Mouse (Mus musculus): ENCODE measurements at regions not wholly inside any gene's neighbourhood (a gene's known extent, or its start where the extent isn't known, plus 50 kb on each side); places are given as distances from the start of the nearest gene placed in this dataset.

- TF ChIP-seq E2F4 (IDR thresholded peaks at IDR 0.05; ENCODE audit: insufficient read depth) (no peak), USF1 (IDR thresholded peaks at IDR 0.05; ENCODE audit: low read depth) (no peak), POLR2A (IDR thresholded peaks at IDR 0.05; ENCODE audit: insufficient read length, low read depth) (no peak), SRF (IDR thresholded peaks at IDR 0.05; ENCODE audit: control insufficient read depth, insufficient read length, low read depth) (no peak), TCF12 (IDR thresholded peaks at IDR 0.05; ENCODE audit: insufficient read depth, poor library complexity, severe bottlenecking) (no peak), POLR2AphosphoS2 (IDR thresholded peaks at IDR 0.05; ENCODE audit: insufficient read length, low read depth) (no peak)
Observed at GRCm38 (mm10) chr4:89550515-89550914, 128.7 kb upstream of the Dmrta1 start.

All from myocyte (in vitro differentiated cells).